Mouse (Mus musculus) lung, adult 2 months (tissue): ENCODE data around the gene Igsf23. TPM values are rescaled to one million over a fixed set of nuclear protein-coding genes. Genes with fewer than 3 reads are reported as not detected.

Experiments used
- DNase-seq: peaks from one replicate; pipeline ENCODE4 v3.0.0; 2022
- H3K4me1 ChIP-seq: fragments of 200-500 bp; 2 replicates; pipeline ENCODE4 v1.6.1; 2011; ENCODE audit warnings: low read length; ENCODE audit not compliant: control insufficient read depth, insufficient read depth
- H3K4me3 ChIP-seq: fragments of 200-500 bp; replicated peaks from 2 replicates; pipeline ENCODE3; 2011; ENCODE audit warnings: low read depth, mild to moderate bottlenecking, control low read depth, low read length; ENCODE audit errors: extremely low read depth
- CTCF ChIP-seq: fragments of 200-500 bp; IDR thresholded peaks from 2 replicates; pipeline ENCODE4 v1.5.1; 2011; ENCODE audit warnings: mild to moderate bottlenecking, low read length, control low read depth; ENCODE audit not compliant: insufficient read depth
- POLR2A ChIP-seq: fragments of 200-500 bp; IDR thresholded peaks from 2 replicates; pipeline ENCODE4 v1.6.1; 2011; ENCODE audit warnings: low read depth, mild to moderate bottlenecking, control low read depth, low read length, borderline replicate concordance; ENCODE audit errors: extremely low read depth
- WGBS: fragments of 180-500 bp; shearing (Covaris S2); methylation state at CpG from one replicate; pipeline ENCODE4 v1.1.7; 2018; 5-methylcytosine and 5-hydroxymethylcytosine counted together
- polyA plus RNA-seq: library from polyadenylated mRNA; depleted of rRNA; stranded (reverse); fragments of >200 nt; gene quantifications from 2 replicates; pipeline ENCODE4 v1.2.3, GENCODE M21; 2012; rRNA removed

The Igsf23 gene
- polyA plus RNA-seq, 1 experiment: 1.2 TPM

- DNase-seq: no peak
- Histone ChIP-seq H3K4me1 (no peaks in the 10 kb centered on the region), H3K4me3 (no peak within 1 kb of the TSS)
- no peak for TF ChIP-seq CTCF
- no peak for TF ChIP-seq POLR2A
- 62% methylated on average over 7 of the region's 7 CpGs for WGBS
These were observed 62.7 kb downstream of the Igsf23 start, which contains the start of gene Ceacam19 for GRCm38 (mm10) chr7:19887849-19888248. TSS of gene Ceacam19 (minus strand) at chr7:19887965.

Other genes with a start within 250 kb of the Igsf23 start
- gene Tomm40, start 235.3 kb downstream of the Igsf23 start, polyA plus RNA-seq: 46.0 and 51.3 TPM in 2 replicates
- 70.9 and 74.7 TPM in 2 replicates for gene Nectin2, start 200.3 kb downstream of the Igsf23 start, polyA plus RNA-seq
- 769 and 829 TPM in 2 replicates for gene Bcam, start 179.7 kb downstream of the Igsf23 start, polyA plus RNA-seq
- gene Cblc, start 153.9 kb downstream of the Igsf23 start, polyA plus RNA-seq: 16.1 and 21.9 TPM in 2 replicates
- 38.7 and 71.2 TPM in 2 replicates for gene Bcl3, start 128.0 kb downstream of the Igsf23 start, polyA plus RNA-seq
- gene Gm19345, start 98.8 kb downstream of the Igsf23 start, polyA plus RNA-seq: 0.52 TPM in 1 of 2 replicates, not detected in the other
- 0.90 and 2.5 TPM in 2 replicates for gene Ceacam16, start 89.5 kb downstream of the Igsf23 start, polyA plus RNA-seq
- 2.0 TPM in 1 of 2 replicates, not detected in the other for gene Ceacam19, start 62.8 kb downstream of the Igsf23 start, polyA plus RNA-seq
- 23.7 and 24.7 TPM in 2 replicates for gene Pvr, start 29.6 kb downstream of the Igsf23 start, polyA plus RNA-seq
- gene Ceacam20, start 14.7 kb upstream of the Igsf23 start, polyA plus RNA-seq: 0.06 and 0.33 TPM in 2 replicates
- gene Nlrp9b, start 40.7 kb upstream of the Igsf23 start, polyA plus RNA-seq: not detected in 2 replicates
- not detected in 2 replicates for gene Vmn1r91, start 148.9 kb upstream of the Igsf23 start, polyA plus RNA-seq
- gene Gm16442, start 171.8 kb upstream of the Igsf23 start, polyA plus RNA-seq: not detected in 2 replicates
- not detected in 2 replicates for gene Vmn1r93, start 188.3 kb upstream of the Igsf23 start, polyA plus RNA-seq
- not detected in 2 replicates for gene Vmn1r94, start 217.6 kb upstream of the Igsf23 start, polyA plus RNA-seq
- gene Vmn1r95, start 243.0 kb upstream of the Igsf23 start, polyA plus RNA-seq: not detected in 2 replicates